Mouse (Mus musculus): Measurements from ENCODE around the gene Gm44973. TPM values are rescaled to one million over a fixed set of nuclear protein-coding genes. Genes with fewer than 3 reads are reported as not detected.
A peak's percentile ranks its signal among the peaks of the same experiment; 100 is the strongest.

The Gm44973 gene
- polyA plus RNA-seq, 1 experiment: not detected

DNA sequence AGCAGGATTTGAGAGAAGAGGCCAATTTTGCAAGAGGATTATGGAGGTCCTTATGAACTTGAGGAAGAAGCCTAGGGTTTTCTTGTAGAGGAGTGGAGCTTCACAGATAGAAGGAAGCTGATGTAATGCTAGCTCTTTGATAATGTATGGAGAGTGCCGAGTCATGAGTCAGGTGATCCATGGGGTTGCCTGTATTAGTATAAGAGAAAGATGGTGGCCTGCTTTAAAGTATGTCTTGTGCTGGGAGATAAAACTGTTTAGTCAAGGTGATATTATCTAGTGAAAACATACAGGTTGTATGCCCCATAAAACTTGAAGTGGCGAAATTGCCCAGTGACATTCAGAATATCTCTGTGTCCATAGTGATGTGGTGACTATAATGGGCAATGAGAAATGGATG is 61.6 kb downstream of the Gm44973 start:
- Histone ChIP-seq H3K27ac (ENCODE audit: insufficient read depth, low read depth, low read length) (peak overlapping the region; percentile 34), H3K4me1 (ENCODE audit: control insufficient read depth, insufficient read depth, low read length) (peaks cover 22% of the 10 kb centered on the region), H3K4me3 (ENCODE audit: insufficient read depth, low read length) (no peak overlapping the region)
- TF ChIP-seq POLR2A (IDR thresholded peaks at IDR 0.05; ENCODE audit: borderline replicate concordance, low read depth, low read length): no peak
- TF ChIP-seq CTCF (IDR thresholded peaks at IDR 0.05; ENCODE audit: low read depth, low read length): no peak

DNA sequence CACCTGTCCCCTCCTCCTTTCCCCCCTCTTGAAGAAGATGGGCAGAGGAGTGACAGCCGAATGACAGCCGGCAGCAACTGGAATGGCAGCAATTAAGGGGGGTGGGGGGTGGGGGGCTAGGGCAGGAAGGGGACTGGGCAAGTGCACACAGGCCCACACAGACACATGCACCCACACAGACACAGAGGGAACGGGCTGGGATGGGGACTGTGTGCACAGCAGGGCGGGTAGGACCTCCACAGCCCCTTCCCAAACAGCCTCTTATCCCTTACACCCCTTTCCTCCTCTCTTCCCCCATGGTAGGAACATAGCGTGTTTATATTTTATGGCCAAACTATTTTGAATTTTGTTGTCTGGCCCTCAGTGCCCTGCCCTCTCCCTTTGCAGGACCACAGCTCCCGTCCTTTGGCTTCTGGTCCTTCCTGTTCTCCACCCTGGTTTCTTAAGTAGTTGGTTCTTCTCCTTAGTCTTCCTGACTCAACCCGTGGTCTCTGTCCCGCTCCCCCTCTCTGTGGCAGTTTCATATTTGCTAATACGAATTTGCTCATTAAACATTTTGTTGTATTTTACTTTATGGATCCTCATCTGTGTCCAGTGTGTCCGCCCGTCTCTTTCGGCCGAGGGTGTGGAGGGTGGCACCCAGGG is 64.2 kb downstream of the Gm44973 start:
- Histone ChIP-seq H3K27ac (ENCODE audit: insufficient read depth, low read depth, low read length) (peak overlapping the region; percentile 64), H3K4me1 (ENCODE audit: control insufficient read depth, insufficient read depth, low read length) (peaks cover 36% of the 10 kb centered on the region), H3K4me3 (ENCODE audit: insufficient read depth, low read length) (peak overlapping the region; percentile 45)

GRCm38 (mm10) chr7:5080010-5080751 is 64.9 kb downstream of the Gm44973 start, which contains the start of gene Epn1:
TSS of gene Epn1 (plus strand) at chr7:5080235.
- H3K4me3 ChIP-seq (ENCODE audit: insufficient read depth, low read length): peak within 1 kb of the TSS; percentile 67
- peak within 1 kb of the TSS; percentile 79 for H3K27ac ChIP-seq (ENCODE audit: insufficient read depth, low read depth, low read length)
- TF ChIP-seq CTCF (IDR thresholded peaks at IDR 0.05; ENCODE audit: low read depth, low read length) (no peak), POLR2A (IDR thresholded peaks at IDR 0.05; ENCODE audit: borderline replicate concordance, low read depth, low read length) (no peak)
- H3K4me1 ChIP-seq (ENCODE audit: control insufficient read depth, insufficient read depth, low read length): peaks cover 42% of the 10 kb centered on the region

- Histone ChIP-seq H3K27ac (ENCODE audit: insufficient read depth, low read depth, low read length) (peak overlapping the region; percentile 79), H3K4me1 (ENCODE audit: control insufficient read depth, insufficient read depth, low read length) (peaks cover 39% of the 10 kb centered on the region), H3K4me3 (ENCODE audit: insufficient read depth, low read length) (peak overlapping the region; percentile 67)
- TF ChIP-seq POLR2A (IDR thresholded peaks at IDR 0.05; ENCODE audit: borderline replicate concordance, low read depth, low read length) (no peak), CTCF (IDR thresholded peaks at IDR 0.05; ENCODE audit: low read depth, low read length) (no peak)
Measured at GRCm38 (mm10) chr7:5080815-5081214, 65.5 kb downstream of the Gm44973 start.

GRCm38 (mm10) chr7:5081241-5081640 is 65.9 kb downstream of the Gm44973 start:
- Histone ChIP-seq H3K4me3 (ENCODE audit: insufficient read depth, low read length) (peak overlapping the region; percentile 67), H3K4me1 (ENCODE audit: control insufficient read depth, insufficient read depth, low read length) (peaks cover 37% of the 10 kb centered on the region)

DNA sequence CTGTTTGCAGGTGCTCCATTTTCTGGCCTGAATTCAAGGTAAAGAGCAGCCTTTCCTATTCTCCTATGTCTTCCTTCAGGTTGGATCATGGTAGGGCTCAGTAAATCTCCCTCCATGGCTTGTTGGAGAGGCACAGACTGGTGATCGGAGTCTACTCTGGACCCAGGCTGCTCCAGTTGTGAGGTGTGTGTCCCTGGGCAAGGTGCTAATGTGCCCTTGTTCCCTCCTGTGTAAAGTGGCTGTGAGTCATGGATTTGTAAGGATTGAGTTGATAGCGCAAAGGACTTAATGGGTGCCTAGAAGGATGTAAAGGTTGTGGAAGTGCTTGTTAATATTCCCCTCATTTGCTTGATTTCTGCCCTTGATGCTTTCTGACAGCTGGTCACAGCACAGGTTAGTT is 66.6 kb downstream of the Gm44973 start:
- peak overlapping the region; percentile 9 for H3K27ac ChIP-seq (ENCODE audit: insufficient read depth, low read depth, low read length)
- TF ChIP-seq CTCF (IDR thresholded peaks at IDR 0.05; ENCODE audit: low read depth, low read length): no peak
- no peak for TF ChIP-seq POLR2A (IDR thresholded peaks at IDR 0.05; ENCODE audit: borderline replicate concordance, low read depth, low read length)
- peak overlapping the region; percentile 67 for H3K4me3 ChIP-seq (ENCODE audit: insufficient read depth, low read length)
- peaks cover 34% of the 10 kb centered on the region for H3K4me1 ChIP-seq (ENCODE audit: control insufficient read depth, insufficient read depth, low read length)

More at GRCm38 (mm10) chr7:5081241-5081640, 65.9 kb downstream of the Gm44973 start:
- no peak for TF ChIP-seq POLR2A (IDR thresholded peaks at IDR 0.05; ENCODE audit: borderline replicate concordance, low read depth, low read length)
- TF ChIP-seq CTCF (IDR thresholded peaks at IDR 0.05; ENCODE audit: low read depth, low read length): no peak
- peak overlapping the region; percentile 20; the same call in 1 of the 2 replicates for H3K27ac ChIP-seq (ENCODE audit: insufficient read depth, low read depth, low read length)

Other genes starting within 250 kb of the Gm44973 start
- gene Fam71e2, start 244.2 kb upstream of the Gm44973 start, polyA plus RNA-seq (2012; ENCODE audit: insufficient read depth, insufficient read length, missing spikeins): not detected in 2 replicates
- gene Il11, start 232.6 kb upstream of the Gm44973 start, polyA plus RNA-seq (2012; ENCODE audit: insufficient read depth, insufficient read length, missing spikeins): not detected in 2 replicates
- not detected in 2 replicates for gene Tmem190, start 232.6 kb upstream of the Gm44973 start, polyA plus RNA-seq (2012; ENCODE audit: insufficient read depth, insufficient read length, missing spikeins)
- gene Tmem238, start 225.8 kb upstream of the Gm44973 start, polyA plus RNA-seq (2012; ENCODE audit: insufficient read depth, insufficient read length, missing spikeins): 2.1 and 3.6 TPM in 2 replicates
- gene Rpl28, start 222.6 kb upstream of the Gm44973 start, polyA plus RNA-seq (2012; ENCODE audit: insufficient read depth, insufficient read length, missing spikeins): 636 and 681 TPM in 2 replicates
- 109 and 131 TPM in 2 replicates for gene Ube2s, start 202.9 kb upstream of the Gm44973 start, polyA plus RNA-seq (2012; ENCODE audit: insufficient read depth, insufficient read length, missing spikeins)
- not detected in 2 replicates for gene Shisa7, start 170.8 kb upstream of the Gm44973 start, polyA plus RNA-seq (2012; ENCODE audit: insufficient read depth, insufficient read length, missing spikeins)
- gene Isoc2b, start 145.2 kb upstream of the Gm44973 start, polyA plus RNA-seq (2012; ENCODE audit: insufficient read depth, insufficient read length, missing spikeins): 20.4 and 21.2 TPM in 2 replicates
- 15.5 and 16.4 TPM in 2 replicates for gene Isoc2a, start 138.3 kb upstream of the Gm44973 start, polyA plus RNA-seq (2012; ENCODE audit: insufficient read depth, insufficient read length, missing spikeins)
- gene Gm36210, start 109.0 kb upstream of the Gm44973 start, polyA plus RNA-seq (2012; ENCODE audit: insufficient read depth, insufficient read length, missing spikeins): not detected in 2 replicates
- 7.1 and 8.7 TPM in 2 replicates for gene Zfp628, start 100.3 kb upstream of the Gm44973 start, polyA plus RNA-seq (2012; ENCODE audit: insufficient read depth, insufficient read length, missing spikeins)
- 0.78 and 1.6 TPM in 2 replicates for gene Nat14, start 93.5 kb upstream of the Gm44973 start, polyA plus RNA-seq (2012; ENCODE audit: insufficient read depth, insufficient read length, missing spikeins)
- 0.24 TPM in 1 of 2 replicates, not detected in the other for gene Ssc5d, start 89.7 kb upstream of the Gm44973 start, polyA plus RNA-seq (2012; ENCODE audit: insufficient read depth, insufficient read length, missing spikeins)
- 0.58 TPM in 1 of 2 replicates, not detected in the other for gene Sbk2, start 51.1 kb upstream of the Gm44973 start, polyA plus RNA-seq (2012; ENCODE audit: insufficient read depth, insufficient read length, missing spikeins)
- gene Sbk3, start 44.3 kb upstream of the Gm44973 start, polyA plus RNA-seq (2012; ENCODE audit: insufficient read depth, insufficient read length, missing spikeins): not detected in 2 replicates
- 33.6 and 34.6 TPM in 2 replicates for gene Zfp579, start 19.3 kb upstream of the Gm44973 start, polyA plus RNA-seq (2012; ENCODE audit: insufficient read depth, insufficient read length, missing spikeins)
- gene Zfp524, start 1.1 kb upstream of the Gm44973 start, polyA plus RNA-seq (2012; ENCODE audit: insufficient read depth, insufficient read length, missing spikeins): 32.9 and 36.4 TPM in 2 replicates
- gene Fiz1, start 799 bp upstream of the Gm44973 start, polyA plus RNA-seq (2012; ENCODE audit: insufficient read depth, insufficient read length, missing spikeins): 20.5 and 23.6 TPM in 2 replicates
- gene Zfp865, start 4.9 kb downstream of the Gm44973 start, polyA plus RNA-seq (2012; ENCODE audit: insufficient read depth, insufficient read length, missing spikeins): 19.8 and 30.1 TPM in 2 replicates
- 0.43 and 0.61 TPM in 2 replicates for gene Ccdc106, start 5.1 kb downstream of the Gm44973 start, polyA plus RNA-seq (2012; ENCODE audit: insufficient read depth, insufficient read length, missing spikeins)
- gene 4632433K11Rik, start 18.6 kb downstream of the Gm44973 start, polyA plus RNA-seq (2012; ENCODE audit: insufficient read depth, insufficient read length, missing spikeins): not detected in 2 replicates
- 2.6 and 3.8 TPM in 2 replicates for gene Zfp784, start 22.9 kb downstream of the Gm44973 start, polyA plus RNA-seq (2012; ENCODE audit: insufficient read depth, insufficient read length, missing spikeins)
- 6.1 and 7.7 TPM in 2 replicates for gene Zfp580, start 36.0 kb downstream of the Gm44973 start, polyA plus RNA-seq (2012; ENCODE audit: insufficient read depth, insufficient read length, missing spikeins)
- 151 and 160 TPM in 2 replicates for gene U2af2, start 46.6 kb downstream of the Gm44973 start, polyA plus RNA-seq (2012; ENCODE audit: insufficient read depth, insufficient read length, missing spikeins)
- gene Epn1, start 64.7 kb downstream of the Gm44973 start, polyA plus RNA-seq (2012; ENCODE audit: insufficient read depth, insufficient read length, missing spikeins): 198 and 202 TPM in 2 replicates
- gene Rfpl4, start 101.5 kb downstream of the Gm44973 start, polyA plus RNA-seq (2012; ENCODE audit: insufficient read depth, insufficient read length, missing spikeins): not detected in 2 replicates
- gene Rasl2-9, start 110.5 kb downstream of the Gm44973 start, polyA plus RNA-seq (2012; ENCODE audit: insufficient read depth, insufficient read length, missing spikeins): 1.1 TPM in 1 of 2 replicates, not detected in the other
- 0.17 TPM in 1 of 2 replicates, not detected in the other for gene Vmn1r55, start 134.2 kb downstream of the Gm44973 start, polyA plus RNA-seq (2012; ENCODE audit: insufficient read depth, insufficient read length, missing spikeins)
- gene Vmn1r56, start 181.3 kb downstream of the Gm44973 start, polyA plus RNA-seq (2012; ENCODE audit: insufficient read depth, insufficient read length, missing spikeins): not detected in 2 replicates
- gene Vmn1r57, start 203.0 kb downstream of the Gm44973 start, polyA plus RNA-seq (2012; ENCODE audit: insufficient read depth, insufficient read length, missing spikeins): not detected in 2 replicates